Mouse (Mus musculus) heart, adult 18-20 months (tissue): ENCODE measurements around the gene Znrf1. TPM values are rescaled to one million over a fixed set of nuclear protein-coding genes. Genes with fewer than 3 reads are reported as not detected.

Experiments
- DNase-seq, 2 experiments: peaks; one replicate each; pipeline ENCODE4 v3.0.0; 2021 to 2022; ENCODE audit warnings: mixed read lengths in 1 of 2
- total RNA-seq, 2 experiments: library from RNA; stranded (reverse); gene quantifications; 2 replicates each; pipeline ENCODE4 v1.2.3; 2021

Znrf1 gene
- total RNA-seq, 2 experiments from 2014 or later = 52.5 to 66.6 TPM

- no peak for DNase-seq
These were observed 95.7 kb downstream of the Znrf1 start for GRCm38 (mm10) chr8:111631589-111631988.

DNA sequence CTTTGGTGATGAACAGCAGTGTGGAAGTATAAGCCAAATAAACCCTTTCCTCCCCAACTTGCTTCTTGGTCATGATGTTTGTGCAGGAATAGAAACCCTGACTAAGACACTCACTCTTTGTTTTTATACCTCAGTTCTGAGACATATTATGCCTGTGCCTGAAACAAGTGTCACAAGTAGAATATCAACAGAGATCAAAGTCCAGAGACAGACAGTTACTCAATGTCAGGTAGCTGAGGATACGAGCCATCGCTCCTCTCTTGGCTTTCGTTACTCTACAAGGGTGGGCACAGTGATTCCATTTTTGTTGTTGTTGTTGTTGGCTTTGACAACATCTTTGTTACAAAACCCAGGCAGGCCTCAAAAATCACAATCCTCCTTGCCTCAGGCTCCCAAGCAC is 97.1 kb downstream of the Znrf1 start:
- no peak for DNase-seq

- DNase-seq = no peak
These were observed 102.2 kb downstream of the Znrf1 start for GRCm38 (mm10) chr8:111638086-111638485.

- DNase-seq = no peak
These were observed 105.2 kb downstream of the Znrf1 start for GRCm38 (mm10) chr8:111641064-111641463.

DNA sequence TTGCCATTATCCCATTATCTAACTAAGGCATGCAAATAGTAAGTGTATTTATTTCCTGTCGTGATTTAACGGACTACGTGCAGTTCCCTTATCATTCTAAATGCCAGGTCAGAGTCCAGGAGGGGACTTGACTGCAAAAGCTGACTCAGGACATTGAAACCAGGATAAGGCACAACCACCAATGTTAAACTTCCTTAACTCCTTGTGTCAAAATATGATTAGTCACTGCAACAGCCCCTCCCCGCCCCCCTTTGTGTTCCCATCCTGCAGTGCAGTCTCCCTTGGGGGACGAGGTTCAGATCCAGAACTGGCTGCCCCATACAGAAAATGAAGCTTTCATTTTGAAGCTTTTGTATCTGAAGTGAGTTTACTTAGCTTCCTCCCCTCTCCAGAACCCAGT is 106.6 kb downstream of the Znrf1 start:
- DNase-seq = peak; percentile 49 to 56

DNA sequence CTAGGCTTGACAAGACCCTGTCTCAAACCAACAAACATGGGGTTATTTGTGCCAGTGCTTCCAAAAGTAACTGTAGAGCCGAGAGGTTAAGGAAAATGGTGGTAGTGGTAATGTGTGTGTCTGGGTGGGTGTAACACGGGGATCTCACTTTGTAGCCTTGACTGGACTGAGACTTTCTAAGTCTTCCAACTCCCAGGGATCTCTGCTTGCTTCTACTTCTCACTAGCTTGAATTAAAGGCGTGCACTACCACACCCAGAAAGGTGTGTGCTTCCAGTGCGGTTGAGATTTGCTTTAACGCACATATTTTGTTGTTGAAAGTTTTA is 107.0 kb downstream of the Znrf1 start:
- no peak for DNase-seq

DNA sequence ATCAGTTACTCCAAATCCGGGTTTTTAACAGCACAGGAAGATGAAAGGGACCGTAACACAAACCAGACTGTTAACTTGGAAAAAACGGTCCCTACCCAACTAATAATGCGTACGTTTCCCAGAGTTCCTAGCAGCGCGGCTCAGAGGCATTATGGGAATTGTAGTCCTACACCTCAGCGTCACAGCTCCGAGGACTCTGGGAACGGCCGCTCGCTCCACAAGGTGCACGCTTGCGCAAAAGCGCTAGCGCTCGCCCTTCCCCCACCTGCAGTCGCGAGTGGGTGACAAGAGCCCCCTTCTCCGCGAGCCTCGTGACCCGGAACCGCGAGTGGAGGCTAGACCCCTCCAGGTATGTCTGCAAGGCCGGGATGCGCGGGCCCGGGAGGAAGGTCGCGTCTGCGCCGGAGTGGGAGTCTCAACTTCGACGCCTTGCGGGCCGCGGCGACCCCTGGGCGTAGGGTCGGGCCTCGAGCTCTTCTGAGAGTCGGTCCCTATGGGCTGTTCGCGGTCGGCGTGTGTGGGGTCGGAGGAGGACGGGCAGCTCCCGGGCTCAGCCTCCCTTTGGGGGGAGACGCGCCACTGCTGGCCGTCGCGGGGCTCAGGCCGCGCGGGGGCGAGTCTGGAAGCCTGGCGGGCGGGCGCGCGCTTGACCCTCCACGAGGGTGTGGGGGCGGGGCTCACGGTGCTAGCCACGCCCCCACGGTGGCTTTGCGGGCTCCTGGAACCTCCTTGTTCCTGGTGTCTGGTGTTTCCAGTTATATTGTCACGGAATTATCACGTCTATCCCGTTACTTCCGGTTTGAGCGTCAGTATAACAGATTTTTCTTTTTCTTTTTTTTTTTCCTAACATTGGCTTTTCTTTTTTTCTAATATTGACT is 107.6 kb downstream of the Znrf1 start, which contains the start of gene Zfp1:
Zfp1 (plus strand) TSS at position 138 of the 878 bp plus-strand sequence.
- DNase-seq = peak; percentile 95 to 96

DNA sequence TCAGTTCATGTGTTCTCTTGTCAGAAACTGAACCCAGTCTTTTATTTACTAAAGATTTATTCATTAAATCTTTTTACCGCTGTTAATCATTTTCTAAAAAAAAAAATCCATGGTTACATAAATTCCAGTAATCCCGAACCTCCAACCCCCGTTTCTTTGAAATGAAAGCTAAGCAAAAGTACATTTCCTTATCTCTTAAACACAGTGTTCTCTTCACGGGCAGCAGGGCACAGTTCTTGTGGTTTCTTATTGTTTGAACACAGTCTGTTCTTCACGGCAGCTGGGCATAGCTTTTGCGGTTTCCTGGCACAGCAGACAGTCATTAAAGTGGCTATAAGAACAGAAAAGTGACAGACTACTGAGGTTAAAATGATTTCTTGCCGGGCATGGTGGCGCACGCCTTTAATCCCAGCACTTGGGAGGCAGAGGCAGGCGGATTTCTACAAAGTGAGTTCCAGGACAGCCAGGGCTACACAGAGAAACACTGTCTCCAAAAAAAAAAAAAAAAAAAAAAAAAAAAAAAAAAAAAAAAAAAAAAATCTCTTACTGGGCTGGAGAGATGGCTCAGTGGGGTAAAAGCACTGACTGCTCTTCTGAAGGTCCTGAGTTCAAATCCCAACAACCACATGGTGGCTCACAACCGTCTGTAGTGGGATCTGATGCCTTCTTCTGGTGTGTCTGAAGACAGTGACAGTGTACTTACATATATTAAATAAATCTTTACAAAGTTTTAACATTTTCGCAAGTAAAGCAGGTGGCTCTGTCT is 108.6 kb downstream of the Znrf1 start:
- DNase-seq = peak; percentile 26 to 47

- no peak for DNase-seq
These were observed 109.8 kb downstream of the Znrf1 start for GRCm38 (mm10) chr8:111645715-111646114.

DNA sequence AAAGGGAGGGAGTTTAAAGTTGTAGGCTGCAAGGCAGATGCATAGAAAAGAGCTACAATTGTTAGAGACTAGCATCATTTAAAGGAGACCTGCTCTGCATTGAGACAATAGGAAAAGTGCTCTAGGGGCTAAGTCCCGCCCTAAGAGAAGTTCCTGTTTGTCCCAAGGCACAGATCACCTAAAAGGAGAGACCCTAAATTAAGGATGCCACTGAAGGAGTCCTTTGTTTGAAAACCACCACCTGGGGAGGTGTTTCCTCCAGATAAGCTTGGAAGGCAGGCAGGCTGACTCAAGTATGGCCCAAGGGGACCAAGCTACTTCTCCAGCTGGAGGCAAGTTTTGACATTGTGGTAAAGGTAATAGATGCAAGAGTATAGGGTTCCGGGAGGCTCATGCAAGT is 112.9 kb downstream of the Znrf1 start:
- no peak for DNase-seq

GRCm38 (mm10) chr8:111650651-111651050 is 114.8 kb downstream of the Znrf1 start:
- DNase-seq = no peak

GRCm38 (mm10) chr8:111653524-111653923 is 117.6 kb downstream of the Znrf1 start:
- no peak for DNase-seq

DNA sequence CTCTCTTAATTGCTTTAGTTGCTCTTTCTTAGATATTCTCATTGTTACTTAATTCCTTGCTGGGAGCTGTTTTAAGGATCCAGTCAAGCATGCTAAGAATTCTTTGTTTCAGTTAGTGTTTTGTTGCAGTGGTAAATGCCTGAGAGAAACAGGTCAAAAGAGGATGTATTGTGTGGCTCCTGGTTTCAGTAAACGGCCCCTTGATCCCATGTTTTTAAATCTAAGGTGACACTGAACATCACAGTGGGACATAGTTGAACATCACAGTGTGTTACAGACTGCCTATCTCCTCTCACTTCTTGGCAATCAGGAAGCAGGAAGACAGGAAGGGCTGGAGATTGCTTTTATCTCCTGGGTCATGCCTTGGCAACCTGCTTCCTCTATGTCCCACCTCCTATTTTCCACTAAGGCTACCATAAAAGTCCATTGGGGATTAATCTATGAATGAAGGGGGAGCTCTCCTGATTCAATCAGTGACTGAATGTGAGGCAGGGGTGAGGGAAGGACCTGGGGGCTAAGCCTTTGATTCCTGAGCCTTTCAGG is 121.5 kb downstream of the Znrf1 start:
- no peak for DNase-seq

GRCm38 (mm10) chr8:111658819-111659423 is 123.0 kb downstream of the Znrf1 start:
- DNase-seq = peak; percentile 38 to 51

- peak; percentile 77 to 93 for DNase-seq
These were observed 126.6 kb downstream of the Znrf1 start for GRCm38 (mm10) chr8:111662473-111662872.

- no peak for DNase-seq
These were observed 130.9 kb downstream of the Znrf1 start for GRCm38 (mm10) chr8:111666751-111667150.

Other genes with a start within 250 kb of the Znrf1 start
- 10 to 100 TPM; 15.4 to 18.0 TPM for gene Rfwd3, start 235.9 kb upstream of the Znrf1 start, total RNA-seq
- gene Mlkl, start 197.9 kb upstream of the Znrf1 start, total RNA-seq = 1 to 10 TPM; 2.7 to 3.2 TPM
- gene Fa2h, start 142.3 kb upstream of the Znrf1 start, total RNA-seq = under 1 TPM in 1 of 2 experiments, not detected in 1; 0.21 TPM
- 1 to 10 TPM; 7.1 to 7.8 TPM for gene Wdr59, start 14.0 kb upstream of the Znrf1 start, total RNA-seq
- gene Ldhd, start 94.3 kb downstream of the Znrf1 start, total RNA-seq = 10 to 100 TPM; 49.2 to 51.1 TPM
- gene Zfp1, start 107.3 kb downstream of the Znrf1 start, total RNA-seq = 1 to 10 TPM; 6.5 to 7.4 TPM
- gene Ctrb1, start 154.9 kb downstream of the Znrf1 start, total RNA-seq = not detected
- gene Bcar1, start 207.7 kb downstream of the Znrf1 start, total RNA-seq = 10 to 100 TPM; 18.9 to 19.1 TPM